Mouse (Mus musculus) adipocyte (in vitro differentiated cells): Measurements from ENCODE around the gene Zswim7.
A peak's percentile ranks its signal among the peaks of the same experiment; 100 is the strongest.

ENCODE experiments used
- DNase-seq: peaks from one replicate; pipeline ENCODE4 v3.0.0-alpha.2; 2016; ENCODE audit warnings: low spot score

Gene Zswim7

GRCm38 (mm10) chr11:62253380-62253779, 27.8 kb downstream of the Zswim7 start:
- DNase-seq: no peak

GRCm38 (mm10) chr11:62251047-62251446, 30.1 kb downstream of the Zswim7 start:
- DNase-seq: peak; percentile 29

GRCm38 (mm10) chr11:62249266-62250037, 31.7 kb downstream of the Zswim7 start:
- DNase-seq: peak; percentile 23

GRCm38 (mm10) chr11:62248401-62249244, 32.6 kb downstream of the Zswim7 start, which contains the start of gene Adora2b:
Gene Adora2b (plus strand): TSS chr11:62248984.
- no peak for DNase-seq

GRCm38 (mm10) chr11:62247759-62248400, 33.3 kb downstream of the Zswim7 start:
- no peak for DNase-seq

GRCm38 (mm10) chr11:62244471-62244870, 36.7 kb downstream of the Zswim7 start:
- DNase-seq: peak; percentile 71

- DNase-seq: peak; percentile 58
Measured at GRCm38 (mm10) chr11:62243871-62244270, 37.3 kb downstream of the Zswim7 start.

DNA sequence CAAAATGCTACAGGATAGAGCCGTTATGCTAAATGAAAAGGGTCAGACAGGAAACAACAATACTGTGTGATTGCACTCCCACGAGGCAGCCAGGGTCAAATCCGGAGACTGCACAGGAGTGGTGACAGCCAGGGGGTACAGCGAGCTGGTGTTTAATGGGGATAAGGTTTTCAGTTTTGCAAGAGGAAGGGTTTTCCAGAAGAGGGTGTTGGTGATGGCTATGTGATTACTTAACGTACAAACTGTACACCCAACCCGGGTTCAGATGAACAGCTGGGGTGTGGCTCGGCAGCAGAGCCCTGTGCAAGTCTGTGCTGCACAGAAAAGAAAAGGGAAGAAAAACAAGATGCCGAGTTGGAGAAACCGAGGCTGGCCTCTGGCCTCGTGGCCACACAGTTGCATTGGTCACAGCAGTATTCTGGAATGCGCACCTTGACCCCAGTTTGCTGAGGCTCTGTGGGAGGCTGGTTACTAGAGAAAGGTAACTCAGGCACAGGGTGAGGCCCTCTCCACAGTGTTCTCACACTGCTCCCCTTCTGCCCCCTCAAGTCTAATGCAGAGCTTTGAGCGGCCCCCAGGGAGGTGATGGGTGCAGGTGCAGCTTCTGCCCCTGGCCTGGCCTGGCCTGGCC, 40.4 kb downstream of the Zswim7 start:
- no peak for DNase-seq

DNA sequence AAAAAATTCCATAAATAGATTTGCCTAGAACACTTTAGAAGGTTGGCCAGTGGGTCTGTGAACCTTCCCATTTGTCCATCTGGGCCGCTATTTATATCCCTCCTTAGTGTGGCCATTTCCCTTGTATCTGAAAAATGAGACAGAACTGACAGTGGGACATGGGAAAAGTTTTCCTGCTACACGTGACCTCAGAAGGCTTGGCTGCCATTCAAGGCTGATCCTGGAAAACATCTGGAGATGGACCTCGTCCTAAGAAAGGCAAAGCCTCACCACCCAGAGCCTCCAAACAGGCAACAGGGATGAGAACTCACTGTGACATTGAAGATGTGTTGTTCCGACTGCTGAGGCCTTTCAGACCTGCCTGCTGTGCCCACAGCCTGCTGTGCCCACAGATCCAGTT, 56.4 kb downstream of the Zswim7 start:
- peak; percentile 68 for DNase-seq

- peak; percentile 75 for DNase-seq
Measured at GRCm38 (mm10) chr11:62223962-62224361, 57.2 kb downstream of the Zswim7 start.

DNA sequence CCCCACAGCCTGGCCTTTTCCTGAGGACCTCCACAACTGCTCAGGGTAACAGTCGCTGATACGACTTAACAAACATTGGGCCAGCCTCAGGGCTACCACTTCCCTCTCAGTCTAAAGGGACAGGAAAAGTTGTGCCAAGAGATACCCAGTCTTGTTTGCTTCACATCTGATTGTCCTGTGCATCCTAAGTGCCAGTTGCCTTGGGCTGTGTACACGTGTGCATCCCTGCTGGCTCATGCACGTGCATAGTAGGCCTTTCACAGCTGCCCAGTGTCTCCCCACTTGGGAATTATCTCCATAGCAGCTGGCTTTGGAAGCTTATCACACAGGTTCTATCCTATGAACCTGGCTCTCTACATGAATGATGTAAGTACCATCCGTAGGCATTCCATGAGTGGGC, 57.8 kb downstream of the Zswim7 start:
- DNase-seq: no peak

DNA sequence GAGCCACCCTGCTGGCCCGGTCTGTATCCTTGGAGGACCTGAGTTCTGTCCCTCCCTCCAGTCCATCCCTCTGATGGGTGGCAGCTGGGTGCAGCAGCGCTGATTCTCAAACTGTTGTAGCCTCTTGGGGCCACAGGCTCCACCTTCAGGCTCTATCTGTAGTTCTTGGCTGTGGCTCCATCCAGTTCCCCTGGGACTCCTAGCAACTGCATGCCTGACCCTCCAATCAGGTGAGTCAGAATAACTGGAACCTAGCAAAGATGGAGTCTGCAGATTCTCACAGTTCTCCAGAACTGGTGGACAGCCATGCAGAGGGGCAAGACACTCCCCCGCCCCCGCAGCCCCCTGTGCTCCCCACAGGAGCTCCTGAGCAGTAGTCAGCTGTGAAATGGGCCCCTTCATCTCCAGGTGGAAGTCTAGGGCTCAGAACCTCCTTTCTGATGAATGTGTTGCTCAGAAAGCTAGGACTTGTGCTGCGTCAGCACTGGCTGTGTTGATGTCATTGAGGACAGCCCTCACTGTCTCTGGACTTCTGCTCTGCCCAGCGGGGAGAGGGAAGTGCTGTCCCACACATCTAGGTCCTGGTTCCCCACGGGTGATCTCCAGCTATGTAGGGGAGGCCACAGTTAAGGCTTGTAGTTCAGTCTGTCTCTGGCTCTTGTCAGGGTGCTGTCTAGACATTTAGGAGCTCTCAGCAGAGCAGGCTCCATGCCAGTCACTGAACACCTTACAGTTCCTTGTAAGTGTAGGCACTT, 60.2 kb downstream of the Zswim7 start:
- no peak for DNase-seq

GRCm38 (mm10) chr11:62217751-62218150, 63.4 kb downstream of the Zswim7 start:
- DNase-seq: no peak
